Mouse (Mus musculus): Measurements from ENCODE around the gene Ctnnbl1.

The Ctnnbl1 gene

DNA sequence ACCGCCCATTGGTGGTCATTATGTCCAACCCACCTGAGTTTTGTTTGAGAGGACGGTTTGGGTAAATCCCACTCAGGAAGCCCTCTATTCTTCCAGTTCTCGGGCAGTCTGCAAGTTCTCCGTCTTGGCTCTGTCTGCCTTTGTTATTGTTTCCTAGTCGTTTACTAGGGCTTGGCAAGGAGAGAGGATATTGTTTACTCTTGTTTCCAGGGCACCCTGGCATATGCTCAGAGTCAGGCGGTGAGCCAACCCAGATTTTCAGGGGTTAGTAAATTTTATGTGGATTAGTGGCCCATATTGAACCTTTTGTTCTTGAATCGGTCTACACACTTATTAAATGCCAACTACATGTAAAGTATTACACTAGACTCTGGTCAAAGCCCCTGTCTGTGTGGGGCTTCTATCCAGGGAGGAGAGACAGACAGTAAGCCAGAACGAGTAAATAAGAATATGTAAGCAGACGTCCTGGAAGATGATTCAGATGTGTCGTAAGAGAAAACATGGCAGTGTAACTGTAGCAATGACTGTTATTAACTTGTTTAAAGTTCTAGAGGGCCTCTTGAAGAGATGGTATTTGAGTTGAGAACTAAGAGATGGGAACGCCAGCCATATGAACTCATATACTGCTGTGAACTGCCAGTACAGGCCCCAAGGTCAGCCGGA is 13.9 kb downstream of the Ctnnbl1 start:
- no peak for DNase-seq (ENCODE audit: low spot score in 2 of 2)

DNA sequence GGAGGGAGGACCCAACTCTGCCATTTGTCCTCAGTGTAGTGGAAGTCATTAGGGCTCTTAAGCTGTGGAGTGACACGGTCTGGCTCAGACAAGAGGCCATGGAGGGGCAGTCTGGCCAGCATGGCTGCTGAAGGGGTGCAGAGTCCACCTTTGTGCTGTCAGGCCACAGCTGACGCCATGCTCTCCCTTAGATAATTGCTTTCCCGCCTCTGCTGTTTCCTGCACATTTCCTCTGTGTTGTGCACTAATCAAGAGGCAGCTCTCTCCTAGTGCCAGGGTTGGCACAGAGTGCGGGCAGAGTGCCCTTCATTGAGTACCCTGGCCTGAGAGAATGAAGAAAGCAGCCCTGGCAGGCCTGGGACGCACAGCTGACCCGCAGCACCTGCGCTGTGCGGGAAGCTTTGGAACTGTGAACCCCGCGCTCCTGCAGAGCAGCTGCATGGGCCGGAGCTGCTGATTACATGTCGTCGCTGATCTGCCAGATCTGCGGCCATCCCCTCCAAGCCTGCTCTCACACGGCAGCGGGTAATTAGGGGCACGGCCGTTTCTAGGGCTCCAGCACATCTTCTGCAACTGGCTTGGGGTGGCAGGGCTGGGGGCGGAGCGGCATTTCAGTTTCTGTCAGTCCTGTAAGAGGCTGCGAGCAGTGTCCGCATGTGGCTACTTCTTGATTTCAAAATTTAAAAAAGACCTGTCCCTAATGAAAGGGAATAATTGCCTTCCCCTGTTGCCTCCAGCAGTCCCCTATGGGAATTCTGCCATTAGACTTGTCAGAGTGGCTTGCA is 14.6 kb downstream of the Ctnnbl1 start:
- no peak for DNase-seq (ENCODE audit: low spot score in 2 of 2)

- no peak for DNase-seq (ENCODE audit: low spot score in 2 of 2)
These were observed 15.2 kb downstream of the Ctnnbl1 start for GRCm38 (mm10) chr2:157752374-157752743.

DNA sequence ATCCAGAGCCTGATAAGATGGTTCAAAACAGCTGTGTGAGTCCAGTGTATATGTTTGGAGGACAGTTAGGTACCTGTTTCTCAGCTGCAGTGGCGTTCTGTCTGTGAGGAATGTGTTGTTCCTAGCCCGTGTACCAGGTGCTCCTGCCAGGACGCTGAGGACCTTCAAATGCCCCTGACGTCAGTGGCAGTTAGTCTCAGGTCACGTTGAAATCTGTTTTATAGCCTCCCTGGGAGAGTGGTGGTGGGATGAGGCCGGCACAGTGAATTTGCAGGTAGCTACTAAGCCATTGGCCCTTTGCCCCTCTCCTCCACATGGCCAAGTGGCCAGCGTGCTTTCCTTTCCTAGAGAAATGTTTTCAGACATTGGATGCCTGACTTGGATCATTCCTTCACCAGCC is 18.6 kb downstream of the Ctnnbl1 start:
- no peak for DNase-seq (ENCODE audit: low spot score in 2 of 2)

DNA sequence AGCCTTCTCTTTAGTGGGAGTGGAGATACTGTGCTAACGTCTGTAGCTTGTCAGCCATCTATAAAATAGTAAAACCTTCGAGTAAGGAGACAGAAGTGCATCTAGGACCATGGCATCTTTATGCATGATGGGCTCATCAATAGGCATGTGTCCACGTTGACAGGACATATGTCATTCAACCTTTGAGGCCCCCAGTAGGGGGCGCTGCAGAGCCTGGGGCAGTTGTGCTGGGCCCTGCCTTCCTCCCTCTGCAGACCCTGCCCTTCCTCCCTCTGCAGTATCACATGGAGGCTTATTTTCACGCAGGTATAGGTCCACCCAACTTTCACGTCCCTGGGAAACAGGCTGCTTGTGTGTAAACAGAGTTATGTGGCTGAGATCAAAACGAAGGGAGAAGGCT is 19.0 kb downstream of the Ctnnbl1 start:
- no peak for DNase-seq (ENCODE audit: low spot score in 2 of 2)

DNA sequence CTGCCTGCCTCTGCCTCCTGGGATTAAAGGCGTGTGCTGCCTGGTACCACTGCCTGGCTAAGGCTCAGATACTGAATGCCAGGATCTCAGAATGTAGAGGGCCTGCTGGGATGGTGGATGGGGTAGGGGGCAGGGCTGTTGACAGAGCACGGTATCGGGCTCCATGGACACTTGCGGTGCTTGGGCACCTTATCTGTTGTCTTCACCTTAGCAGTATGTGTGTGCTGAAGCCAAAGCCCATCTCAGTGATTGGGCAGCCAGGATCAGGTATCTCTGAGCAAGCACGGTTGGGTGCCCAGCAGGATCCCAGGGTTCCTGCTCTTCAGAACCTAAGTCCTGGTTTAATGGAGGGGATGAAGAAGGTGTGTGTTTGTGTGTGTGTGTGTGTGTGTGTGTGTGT is 21.2 kb downstream of the Ctnnbl1 start:
- no peak for DNase-seq (ENCODE audit: low spot score in 2 of 2)

DNA sequence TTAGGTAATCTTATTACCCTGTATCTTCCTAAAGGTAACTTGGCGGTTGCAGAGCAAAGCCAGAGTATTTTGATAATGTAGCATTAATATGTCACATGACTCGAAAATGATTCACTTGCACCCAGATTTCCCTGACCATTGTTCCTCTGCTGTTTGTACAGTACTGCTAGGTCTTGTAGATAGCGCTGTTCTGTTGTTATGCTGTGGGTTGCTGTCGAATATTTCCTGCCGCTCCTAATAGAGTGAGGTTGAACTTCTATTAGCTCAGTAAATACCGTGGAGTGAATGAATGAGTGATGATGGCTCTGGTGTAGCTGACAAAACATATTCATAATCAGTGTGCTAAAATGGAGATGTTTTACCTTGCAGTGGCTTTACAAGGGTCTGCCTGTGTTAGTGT is 22.5 kb downstream of the Ctnnbl1 start:
- no peak for DNase-seq (ENCODE audit: low spot score in 2 of 2)

DNA sequence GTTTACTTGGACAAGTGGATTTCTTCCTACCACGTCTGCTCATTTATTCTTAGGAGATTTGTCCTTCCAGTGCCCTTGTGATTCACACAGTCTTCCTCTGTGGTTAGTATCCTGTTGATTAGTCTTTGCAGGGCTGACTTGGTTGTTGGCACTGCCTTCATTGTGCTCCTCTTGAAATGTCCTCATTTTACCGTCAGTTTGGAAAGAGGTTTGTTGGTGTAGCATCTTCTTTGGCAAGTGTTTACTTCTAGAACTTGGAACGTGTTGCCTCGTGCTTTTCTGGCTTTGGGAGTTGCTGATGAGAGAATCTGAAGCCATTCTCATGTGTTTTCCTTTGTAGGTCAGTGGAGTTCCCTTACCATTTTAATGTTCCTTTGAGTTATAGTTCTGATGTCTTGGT is 25.7 kb downstream of the Ctnnbl1 start:
- no peak for DNase-seq (ENCODE audit: low spot score in 2 of 2)

- DNase-seq (ENCODE audit: low spot score in 2 of 2): no peak
These were observed 29.4 kb downstream of the Ctnnbl1 start for GRCm38 (mm10) chr2:157766591-157766990.

GRCm38 (mm10) chr2:157768682-157769429 is 31.7 kb downstream of the Ctnnbl1 start:
- DNase-seq (ENCODE audit: low spot score in 2 of 2): no peak

GRCm38 (mm10) chr2:157770761-157771160 is 33.6 kb downstream of the Ctnnbl1 start:
- no peak for DNase-seq (ENCODE audit: low spot score in 2 of 2)

DNA sequence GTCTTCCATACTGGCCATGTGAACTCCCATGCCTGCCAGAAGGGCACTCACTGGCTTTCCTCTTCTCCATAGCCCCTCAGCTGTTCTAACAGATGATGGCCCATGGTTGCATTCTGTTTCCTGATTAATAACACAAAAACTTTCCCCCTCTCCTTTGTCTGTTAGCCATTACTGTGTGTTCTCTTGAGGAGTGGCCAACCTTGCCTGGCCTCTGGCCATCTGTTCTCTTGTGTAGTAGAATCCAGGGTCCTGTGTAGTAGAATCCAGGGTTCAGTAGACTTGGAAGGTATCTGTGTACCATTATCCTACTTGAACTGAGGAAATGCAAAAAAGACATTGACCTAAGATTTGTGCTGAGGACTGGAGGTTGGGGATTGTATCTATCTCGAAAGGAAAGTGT is 36.5 kb downstream of the Ctnnbl1 start:
- DNase-seq (ENCODE audit: low spot score in 2 of 2): no peak

DNA sequence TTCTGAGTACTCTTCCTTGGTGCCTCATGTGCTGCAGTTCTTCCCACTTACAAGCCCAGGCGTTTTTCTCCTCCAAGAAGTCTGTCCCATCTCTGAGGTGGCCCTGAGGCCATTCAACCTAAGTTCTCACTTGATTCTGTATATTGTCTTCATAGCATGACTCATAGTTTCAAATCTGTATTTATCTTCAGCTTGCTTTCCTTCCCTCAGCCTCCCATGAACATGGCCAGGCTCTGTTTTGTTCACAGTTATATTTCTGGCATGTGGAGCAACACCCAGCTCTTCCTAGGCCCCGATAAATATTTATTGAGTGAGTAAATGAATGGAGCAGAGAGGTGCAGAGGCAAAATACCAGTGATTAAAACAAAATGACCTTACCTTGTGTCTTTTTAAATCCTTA is 38.8 kb downstream of the Ctnnbl1 start:
- no peak for DNase-seq (ENCODE audit: low spot score in 2 of 2)

- no peak for DNase-seq (ENCODE audit: low spot score in 2 of 2)
These were observed 43.8 kb downstream of the Ctnnbl1 start for GRCm38 (mm10) chr2:157780956-157781355.

GRCm38 (mm10) chr2:157783152-157783551 is 46.0 kb downstream of the Ctnnbl1 start:
- no peak for DNase-seq (ENCODE audit: low spot score in 2 of 2)

DNA sequence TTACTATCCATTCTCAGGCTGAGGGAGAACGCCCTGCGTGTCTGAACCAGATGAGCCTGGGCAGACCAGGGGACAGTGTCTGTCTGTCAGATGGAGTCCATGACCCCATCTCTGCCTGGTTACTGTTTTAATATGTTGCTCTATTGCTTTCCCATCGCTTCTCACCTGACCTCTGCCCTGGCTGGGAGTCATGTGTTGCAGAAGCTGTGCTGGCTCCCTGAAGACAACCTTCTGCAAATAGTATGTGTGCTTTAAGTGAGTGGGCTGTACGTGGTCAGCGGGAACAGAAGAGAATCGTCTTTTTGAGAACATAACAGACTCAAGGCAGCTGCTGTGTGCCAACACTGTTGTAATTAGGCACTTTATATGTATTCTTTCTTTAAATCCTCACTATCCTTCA is 47.0 kb downstream of the Ctnnbl1 start:
- no peak for DNase-seq (ENCODE audit: low spot score in 2 of 2)

DNA sequence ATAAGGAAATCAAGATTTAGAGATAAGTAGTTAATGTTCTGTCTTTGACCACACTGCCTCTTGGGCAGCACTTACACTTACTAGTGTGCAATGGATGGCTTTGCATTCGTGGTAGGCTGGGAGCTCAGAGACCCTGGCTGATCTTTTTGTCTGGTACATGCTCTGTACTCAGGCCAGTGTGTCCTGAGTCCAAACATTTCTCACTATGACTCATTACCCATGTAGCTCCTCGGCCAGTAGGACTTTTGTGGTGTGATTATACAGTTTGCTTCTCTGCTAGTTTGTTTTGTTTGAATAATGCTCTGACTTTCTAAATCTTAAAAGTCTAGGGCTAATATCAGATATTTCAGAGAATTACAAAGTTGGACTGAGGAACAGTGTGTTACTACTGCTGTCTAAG is 47.4 kb downstream of the Ctnnbl1 start:
- DNase-seq (ENCODE audit: low spot score in 2 of 2): no peak

GRCm38 (mm10) chr2:157789226-157789625 is 52.0 kb downstream of the Ctnnbl1 start:
- DNase-seq (ENCODE audit: low spot score in 2 of 2): no peak

- no peak for DNase-seq (ENCODE audit: low spot score in 2 of 2)
These were observed 53.8 kb downstream of the Ctnnbl1 start for GRCm38 (mm10) chr2:157790836-157791495.

- no peak for DNase-seq (ENCODE audit: low spot score in 2 of 2)
These were observed 54.4 kb downstream of the Ctnnbl1 start for GRCm38 (mm10) chr2:157791528-157792162.

GRCm38 (mm10) chr2:157792840-157793552 is 55.8 kb downstream of the Ctnnbl1 start:
- DNase-seq (ENCODE audit: low spot score in 2 of 2): no peak
